Mouse (Mus musculus) olfactory bulb, adult 2 months (tissue): ENCODE data around the gene Tsc2.
"Not testable (repeated sequence)": the region's sequence is repeated elsewhere in the genome, so short reads cannot be mapped to it uniquely, and the experiment has no call there.

ENCODE experiments used
- CTCF ChIP-seq: fragments of 200-500 bp; IDR thresholded peaks from 2 replicates; pipeline ENCODE4 v1.5.1; 2012; ENCODE audit warnings: low read depth, mild to moderate bottlenecking, low read length, moderate library complexity; ENCODE audit not compliant: insufficient read depth
- POLR2A ChIP-seq: fragments of 200-500 bp; IDR thresholded peaks from 2 replicates; pipeline ENCODE4 v1.6.1; 2012; ENCODE audit warnings: mild to moderate bottlenecking, low read depth, low read length, moderate library complexity; ENCODE audit not compliant: insufficient read depth

GRCm38 (mm10) chr17:24669214-24669544 is 36.7 kb upstream of the Tsc2 start:
- not testable (repeated sequence) for TF ChIP-seq POLR2A, CTCF
